Mouse (Mus musculus): ENCODE measurements around the gene 9530077C05Rik.
"Not testable (repeated sequence)": the region's sequence is repeated elsewhere in the genome, so short reads cannot be mapped to it uniquely, and the experiment has no call there.

The 9530077C05Rik gene

GRCm38 (mm10) chr9:22411002-22411857 is at the start of gene 9530077C05Rik:
Gene 9530077C05Rik (plus strand): TSS chr9:22411513.
- peak; percentile 95 for DNase-seq (ENCODE audit: low read depth, low spot score)

- no peak for DNase-seq (ENCODE audit: low read depth, low spot score)
Observed at GRCm38 (mm10) chr9:22366221-22366620, 45.1 kb upstream of the 9530077C05Rik start.

GRCm38 (mm10) chr9:22366621-22367020 is 44.7 kb upstream of the 9530077C05Rik start:
- DNase-seq (ENCODE audit: low read depth, low spot score) = no peak

GRCm38 (mm10) chr9:22368030-22368429 is 43.3 kb upstream of the 9530077C05Rik start:
- DNase-seq (ENCODE audit: low read depth, low spot score) = no peak

GRCm38 (mm10) chr9:22372760-22373159 is 38.6 kb upstream of the 9530077C05Rik start:
- peak; percentile 31 for DNase-seq (ENCODE audit: low read depth, low spot score)

GRCm38 (mm10) chr9:22376086-22376485 is 35.2 kb upstream of the 9530077C05Rik start:
- no peak for DNase-seq (ENCODE audit: low read depth, low spot score)

GRCm38 (mm10) chr9:22385890-22386289 is 25.4 kb upstream of the 9530077C05Rik start:
- DNase-seq (ENCODE audit: low read depth, low spot score) = no peak

- no peak for DNase-seq (ENCODE audit: low read depth, low spot score)
Observed at GRCm38 (mm10) chr9:22387901-22388300, 23.4 kb upstream of the 9530077C05Rik start.

- DNase-seq (ENCODE audit: low read depth, low spot score) = peak; percentile 34
Observed at GRCm38 (mm10) chr9:22388401-22388980, 22.8 kb upstream of the 9530077C05Rik start.

GRCm38 (mm10) chr9:22389021-22389476 is 22.3 kb upstream of the 9530077C05Rik start, which contains the start of gene Anln:
Gene Anln (minus strand): TSS chr9:22389188.
- peak; percentile 86 for DNase-seq (ENCODE audit: low read depth, low spot score)

GRCm38 (mm10) chr9:22389736-22390245 is 21.5 kb upstream of the 9530077C05Rik start:
- DNase-seq (ENCODE audit: low read depth, low spot score) = no peak

GRCm38 (mm10) chr9:22390390-22390789 is 20.9 kb upstream of the 9530077C05Rik start:
- no peak for DNase-seq (ENCODE audit: low read depth, low spot score)

- no peak for DNase-seq (ENCODE audit: low read depth, low spot score)
Observed at GRCm38 (mm10) chr9:22394725-22395124, 16.6 kb upstream of the 9530077C05Rik start.

- DNase-seq (ENCODE audit: low read depth, low spot score) = no peak
Observed at GRCm38 (mm10) chr9:22399021-22399420, 12.3 kb upstream of the 9530077C05Rik start.

GRCm38 (mm10) chr9:22402001-22402400 is 9.3 kb upstream of the 9530077C05Rik start:
- DNase-seq (ENCODE audit: low read depth, low spot score) = no peak

GRCm38 (mm10) chr9:22402976-22403375 is 8.3 kb upstream of the 9530077C05Rik start:
- no peak for DNase-seq (ENCODE audit: low read depth, low spot score)

- DNase-seq (ENCODE audit: low read depth, low spot score) = not testable (repeated sequence)
Observed at GRCm38 (mm10) chr9:22403501-22403900, 7.8 kb upstream of the 9530077C05Rik start.

GRCm38 (mm10) chr9:22405414-22405813 is 5.9 kb upstream of the 9530077C05Rik start:
- DNase-seq (ENCODE audit: low read depth, low spot score) = no peak

- DNase-seq (ENCODE audit: low read depth, low spot score) = not testable (repeated sequence)
Observed at GRCm38 (mm10) chr9:22407633-22408032, 3.7 kb upstream of the 9530077C05Rik start.

GRCm38 (mm10) chr9:22408344-22408743 is 3.0 kb upstream of the 9530077C05Rik start:
- not testable (repeated sequence) for DNase-seq (ENCODE audit: low read depth, low spot score)

- no peak for DNase-seq (ENCODE audit: low read depth, low spot score)
Observed at GRCm38 (mm10) chr9:22409501-22409900, 1.8 kb upstream of the 9530077C05Rik start.

GRCm38 (mm10) chr9:22416187-22416586 is 4.9 kb downstream of the 9530077C05Rik start:
- no peak for DNase-seq (ENCODE audit: low read depth, low spot score)

Data from WW6 (cell line).